Mouse (Mus musculus): ENCODE measurements around the gene H2afy. TPM values are rescaled to one million over a fixed set of nuclear protein-coding genes. Genes with fewer than 3 reads are reported as not detected.

H2afy gene
- polyA plus RNA-seq (2014; fragmentation: Nextera tagmentation; extraction: Ambion mirVana): 273 and 328 TPM in 2 replicates

GRCm38 (mm10) chr13:56136200-56136599 lies at the start of gene H2afy:
Gene H2afy (minus strand): TSS chr13:56136361.
- WGBS: 73% methylated on average over 2 of the region's 2 CpGs
- Histone ChIP-seq H3K4me1 (ENCODE audit: control insufficient read depth, insufficient read depth, low read length) (peaks cover 19% of the 10 kb centered on the region), H3K4me3 (ENCODE audit: low read depth, low read length) (peak within 1 kb of the TSS; percentile 98), H3K27ac (ENCODE audit: low read depth, low read length) (peak within 1 kb of the TSS; percentile 89), H3K9me3 (ENCODE audit: control insufficient read depth, low read length) (no peaks in the 10 kb centered on the region), H3K4me2 (ENCODE audit: low read depth, low read length) (peak within 1 kb of the TSS; percentile 93), H3K9ac (replicated peaks; ENCODE audit: low read depth, low read length) (peak within 1 kb of the TSS; percentile 97), H3K36me3 (ENCODE audit: control insufficient read depth, insufficient read depth, low read length) (no peaks in the 10 kb centered on the region), H3K27me3 (ENCODE audit: control insufficient read depth, insufficient read depth, low read length) (no peaks in the 10 kb centered on the region; the same call in 1 of the 2 replicates)
- ATAC-seq (ENCODE audit: low read depth): no peak

- WGBS: 92% methylated on average over 5 of the region's 5 CpGs
- no peaks in the 10 kb centered on the region for H3K9me3 ChIP-seq (ENCODE audit: control insufficient read depth, low read length)
- no peaks in the 10 kb centered on the region for H3K36me3 ChIP-seq (ENCODE audit: control insufficient read depth, insufficient read depth, low read length)
- no peaks in the 10 kb centered on the region for H3K27me3 ChIP-seq (ENCODE audit: control insufficient read depth, insufficient read depth, low read length)
- no peaks in the 10 kb centered on the region for H3K4me1 ChIP-seq (ENCODE audit: control insufficient read depth, insufficient read depth, low read length)
- no peak for ATAC-seq (ENCODE audit: low read depth)
- no peak overlapping the region for H3K4me2 ChIP-seq (ENCODE audit: low read depth, low read length)
- H3K4me3 ChIP-seq (ENCODE audit: low read depth, low read length): no peak overlapping the region
- no peak overlapping the region for H3K9ac ChIP-seq (replicated peaks; ENCODE audit: low read depth, low read length)
- no peak overlapping the region for H3K27ac ChIP-seq (ENCODE audit: low read depth, low read length)
These were observed 47.5 kb upstream of the H2afy start for GRCm38 (mm10) chr13:56183687-56184086.

GRCm38 (mm10) chr13:56181424-56181823 lies 45.3 kb upstream of the H2afy start:
- 77% methylated on average over 8 of the region's 8 CpGs for WGBS
- ATAC-seq (ENCODE audit: low read depth): no peak
- no peaks in the 10 kb centered on the region for H3K4me1 ChIP-seq (ENCODE audit: control insufficient read depth, insufficient read depth, low read length)
- H3K36me3 ChIP-seq (ENCODE audit: control insufficient read depth, insufficient read depth, low read length): no peaks in the 10 kb centered on the region
- no peak overlapping the region for H3K4me2 ChIP-seq (ENCODE audit: low read depth, low read length)
- no peak overlapping the region for H3K27ac ChIP-seq (ENCODE audit: low read depth, low read length)
- no peak overlapping the region for H3K9ac ChIP-seq (replicated peaks; ENCODE audit: low read depth, low read length)
- H3K9me3 ChIP-seq (ENCODE audit: control insufficient read depth, low read length): no peaks in the 10 kb centered on the region
- no peak overlapping the region for H3K4me3 ChIP-seq (ENCODE audit: low read depth, low read length)
- no peaks in the 10 kb centered on the region for H3K27me3 ChIP-seq (ENCODE audit: control insufficient read depth, insufficient read depth, low read length)

- no peak within 1 kb of the TSS for H3K4me3 ChIP-seq (ENCODE audit: low read depth, low read length)
- WGBS: 90% methylated on average over 16 of the region's 16 CpGs
- no peak for ATAC-seq (ENCODE audit: low read depth)
These were observed 42.4 kb upstream of the H2afy start, which contains the start of gene Tifab for GRCm38 (mm10) chr13:56178416-56179035. Gene Tifab (minus strand): TSS chr13:56178885.

GRCm38 (mm10) chr13:56176310-56176709 lies 40.1 kb upstream of the H2afy start:
- no peak overlapping the region for H3K9ac ChIP-seq (replicated peaks; ENCODE audit: low read depth, low read length)
- H3K4me3 ChIP-seq (ENCODE audit: low read depth, low read length): no peak overlapping the region
- H3K4me1 ChIP-seq (ENCODE audit: control insufficient read depth, insufficient read depth, low read length): no peaks in the 10 kb centered on the region
- no peaks in the 10 kb centered on the region for H3K9me3 ChIP-seq (ENCODE audit: control insufficient read depth, low read length)
- ATAC-seq (ENCODE audit: low read depth): no peak
- 87% methylated on average over 9 of the region's 9 CpGs for WGBS
- no peak overlapping the region for H3K4me2 ChIP-seq (ENCODE audit: low read depth, low read length)
- H3K36me3 ChIP-seq (ENCODE audit: control insufficient read depth, insufficient read depth, low read length): no peaks in the 10 kb centered on the region
- H3K27ac ChIP-seq (ENCODE audit: low read depth, low read length): no peak overlapping the region
- no peaks in the 10 kb centered on the region for H3K27me3 ChIP-seq (ENCODE audit: control insufficient read depth, insufficient read depth, low read length)

More at GRCm38 (mm10) chr13:56178416-56179035, 42.4 kb upstream of the H2afy start, which contains the start of gene Tifab:
- Histone ChIP-seq H3K27me3 (ENCODE audit: control insufficient read depth, insufficient read depth, low read length) (no peaks in the 10 kb centered on the region), H3K36me3 (ENCODE audit: control insufficient read depth, insufficient read depth, low read length) (no peaks in the 10 kb centered on the region), H3K4me1 (ENCODE audit: control insufficient read depth, insufficient read depth, low read length) (no peaks in the 10 kb centered on the region), H3K9ac (replicated peaks; ENCODE audit: low read depth, low read length) (no peak within 1 kb of the TSS), H3K9me3 (ENCODE audit: control insufficient read depth, low read length) (no peaks in the 10 kb centered on the region), H3K4me2 (ENCODE audit: low read depth, low read length) (no peak within 1 kb of the TSS), H3K27ac (ENCODE audit: low read depth, low read length) (no peak within 1 kb of the TSS)

GRCm38 (mm10) chr13:56175848-56176247 lies 39.7 kb upstream of the H2afy start:
- Histone ChIP-seq H3K4me3 (ENCODE audit: low read depth, low read length) (no peak overlapping the region), H3K27ac (ENCODE audit: low read depth, low read length) (no peak overlapping the region), H3K4me1 (ENCODE audit: control insufficient read depth, insufficient read depth, low read length) (no peaks in the 10 kb centered on the region), H3K9me3 (ENCODE audit: control insufficient read depth, low read length) (no peaks in the 10 kb centered on the region), H3K27me3 (ENCODE audit: control insufficient read depth, insufficient read depth, low read length) (no peaks in the 10 kb centered on the region), H3K9ac (replicated peaks; ENCODE audit: low read depth, low read length) (no peak overlapping the region), H3K36me3 (ENCODE audit: control insufficient read depth, insufficient read depth, low read length) (no peaks in the 10 kb centered on the region), H3K4me2 (ENCODE audit: low read depth, low read length) (no peak overlapping the region)
- 55% methylated on average over 4 of the region's 4 CpGs for WGBS
- ATAC-seq (ENCODE audit: low read depth): no peak

GRCm38 (mm10) chr13:56172901-56173545 lies 36.9 kb upstream of the H2afy start:
- Histone ChIP-seq H3K9me3 (ENCODE audit: control insufficient read depth, low read length) (no peaks in the 10 kb centered on the region), H3K4me1 (ENCODE audit: control insufficient read depth, insufficient read depth, low read length) (no peaks in the 10 kb centered on the region), H3K27ac (ENCODE audit: low read depth, low read length) (no peak overlapping the region), H3K4me3 (ENCODE audit: low read depth, low read length) (no peak overlapping the region), H3K4me2 (ENCODE audit: low read depth, low read length) (no peak overlapping the region), H3K27me3 (ENCODE audit: control insufficient read depth, insufficient read depth, low read length) (no peaks in the 10 kb centered on the region), H3K9ac (replicated peaks; ENCODE audit: low read depth, low read length) (no peak overlapping the region), H3K36me3 (ENCODE audit: control insufficient read depth, insufficient read depth, low read length) (no peaks in the 10 kb centered on the region)
- WGBS: 77% methylated on average over 7 of the region's 7 CpGs
- no peak for ATAC-seq (ENCODE audit: low read depth)

GRCm38 (mm10) chr13:56172106-56172505 lies 35.9 kb upstream of the H2afy start:
- no peaks in the 10 kb centered on the region for H3K4me1 ChIP-seq (ENCODE audit: control insufficient read depth, insufficient read depth, low read length)
- H3K27me3 ChIP-seq (ENCODE audit: control insufficient read depth, insufficient read depth, low read length): no peaks in the 10 kb centered on the region
- no peak overlapping the region for H3K9ac ChIP-seq (replicated peaks; ENCODE audit: low read depth, low read length)
- WGBS: 92% methylated on average over 7 of the region's 7 CpGs
- no peak overlapping the region for H3K4me3 ChIP-seq (ENCODE audit: low read depth, low read length)
- no peak overlapping the region for H3K27ac ChIP-seq (ENCODE audit: low read depth, low read length)
- no peaks in the 10 kb centered on the region for H3K9me3 ChIP-seq (ENCODE audit: control insufficient read depth, low read length)
- ATAC-seq (ENCODE audit: low read depth): no peak
- no peaks in the 10 kb centered on the region for H3K36me3 ChIP-seq (ENCODE audit: control insufficient read depth, insufficient read depth, low read length)
- no peak overlapping the region for H3K4me2 ChIP-seq (ENCODE audit: low read depth, low read length)

GRCm38 (mm10) chr13:56168403-56168781 lies 32.2 kb upstream of the H2afy start:
- 58% methylated on average over 3 of the region's 3 CpGs for WGBS
- ATAC-seq (ENCODE audit: low read depth): no peak
- Histone ChIP-seq H3K4me1 (ENCODE audit: control insufficient read depth, insufficient read depth, low read length) (no peaks in the 10 kb centered on the region), H3K27ac (ENCODE audit: low read depth, low read length) (no peak overlapping the region), H3K36me3 (ENCODE audit: control insufficient read depth, insufficient read depth, low read length) (no peaks in the 10 kb centered on the region), H3K4me3 (ENCODE audit: low read depth, low read length) (no peak overlapping the region), H3K9me3 (ENCODE audit: control insufficient read depth, low read length) (no peaks in the 10 kb centered on the region), H3K4me2 (ENCODE audit: low read depth, low read length) (no peak overlapping the region), H3K9ac (replicated peaks; ENCODE audit: low read depth, low read length) (no peak overlapping the region), H3K27me3 (ENCODE audit: control insufficient read depth, insufficient read depth, low read length) (no peaks in the 10 kb centered on the region)

Measured in neural tube, embryonic 14.5 days (tissue).